Mouse (Mus musculus) ES-Bruce4 (cell line): Measurements from ENCODE around the gene Mif4gd.

Experiments used
- CTCF ChIP-seq: IDR thresholded peaks from one replicate; pipeline ENCODE4 v1.8.1; 2011; ENCODE audit warnings: low read depth, low read length
- EP300 ChIP-seq: IDR thresholded peaks from 2 replicates; pipeline ENCODE4 v1.6.1; 2011; ENCODE audit warnings: low read depth, low read length; ENCODE audit not compliant: insufficient read depth
- POLR2A ChIP-seq: IDR thresholded peaks from one replicate; pipeline ENCODE4 v1.8.1; 2011; ENCODE audit warnings: low read length; ENCODE audit not compliant: insufficient read depth

DNA sequence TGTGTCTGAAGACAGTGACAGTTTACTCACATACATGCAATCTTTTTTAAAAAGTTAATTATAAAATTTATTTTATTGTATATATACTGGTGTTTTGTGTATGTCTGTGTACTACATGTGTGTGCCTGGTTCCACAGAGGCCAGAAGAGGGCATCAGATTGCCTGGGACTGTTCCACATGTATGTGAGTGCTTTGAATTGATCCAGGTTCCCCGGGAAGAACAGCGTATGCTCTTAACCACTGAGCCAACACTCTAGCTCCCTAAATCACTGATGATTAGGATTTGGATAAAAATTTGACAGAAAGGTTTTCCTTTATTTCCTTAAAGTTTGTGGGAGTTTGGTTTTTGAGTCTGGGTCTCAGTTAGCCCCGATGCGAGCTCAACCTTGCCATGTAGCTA, 49.4 kb downstream of the Mif4gd start:
- no peak for TF ChIP-seq CTCF
- no peak for TF ChIP-seq POLR2A
- no peak for TF ChIP-seq EP300
